Mouse (Mus musculus) midbrain, embryonic 15.5 days (tissue): ENCODE measurements around the gene Adamts20. TPM values are rescaled to one million over a fixed set of nuclear protein-coding genes. Genes with fewer than 3 reads are reported as not detected.
"Not testable (repeated sequence)": the region's sequence is repeated elsewhere in the genome, so short reads cannot be mapped to it uniquely, and the experiment has no call there.

Experiments used
- ATAC-seq: fragments of 200-750 bp; cut with Nextera tagmentation; replicated peaks from 2 replicates; pipeline ENCODE4 v1.8.0; 2017; ENCODE audit warnings: moderate TSS enrichment
- H3K27ac ChIP-seq: fragments of 300-500 bp; sonication (generic); 2 replicates; pipeline ENCODE4 v1.5.1; 2015; ENCODE audit warnings: mild to moderate bottlenecking, inconsistent platforms
- H3K27me3 ChIP-seq: fragments of 300-500 bp; sonication (generic); replicated peaks from 2 replicates; pipeline ENCODE4 v1.6.1; 2015; ENCODE audit warnings: inconsistent platforms
- H3K36me3 ChIP-seq: fragments of 300-500 bp; sonication (generic); replicated peaks from 2 replicates; pipeline ENCODE4 v1.6.1; 2015; ENCODE audit warnings: inconsistent platforms
- H3K4me1 ChIP-seq: fragments of 300-500 bp; sonication (generic); 2 replicates; pipeline ENCODE4 v1.6.1; 2015; ENCODE audit warnings: inconsistent platforms
- H3K4me2 ChIP-seq: fragments of 300-500 bp; sonication (generic); 2 replicates; pipeline ENCODE4 v1.6.1; 2015; ENCODE audit warnings: inconsistent platforms, mild to moderate bottlenecking, moderate library complexity
- H3K4me3 ChIP-seq: fragments of 300-500 bp; sonication (generic); 2 replicates; pipeline ENCODE4 v1.5.1; 2015; ENCODE audit warnings: mild to moderate bottlenecking, inconsistent platforms
- H3K9ac ChIP-seq: fragments of 300-500 bp; sonication (generic); 2 replicates; pipeline ENCODE4 v1.6.1; 2015; ENCODE audit warnings: mild to moderate bottlenecking, inconsistent platforms
- H3K9me3 ChIP-seq: fragments of 300-500 bp; sonication (generic); 2 replicates; pipeline ENCODE4 v1.6.1; 2016; ENCODE audit warnings: inconsistent platforms
- WGBS: fragments of 180-500 bp; shearing (Covaris S2); methylation state at CpG from one replicate; pipeline ENCODE4 v1.1.7; 2015; ENCODE audit warnings: mixed read lengths; 5-methylcytosine and 5-hydroxymethylcytosine counted together
- polyA plus RNA-seq: library from polyadenylated mRNA; unstranded; fragments of >200 nt; fragmentation: Nextera tagmentation; extraction: Ambion mirVana; gene quantifications from 2 replicates; pipeline ENCODE4 v1.2.1, GENCODE M21; 2015

Adamts20 gene
- polyA plus RNA-seq, 1 experiment from 2014 or later = 2.5 TPM

- ATAC-seq = peak; percentile 64
- Histone ChIP-seq H3K36me3 (no peaks in the 10 kb centered on the region), H3K9ac (peak overlapping the region; percentile 65), H3K4me3 (peak overlapping the region; percentile 86), H3K9me3 (no peaks in the 10 kb centered on the region), H3K27me3 (peaks cover 14% of the 10 kb centered on the region; the same call in 1 of the 2 replicates), H3K4me1 (peaks cover 13% of the 10 kb centered on the region), H3K4me2 (peak overlapping the region; percentile 99), H3K27ac (peak overlapping the region; percentile 67)
- WGBS = under 1% methylated on average over 34 of the region's 34 CpGs
Observed at GRCm38 (mm10) chr15:94403461-94404070, 61.7 kb downstream of the Adamts20 start.

DNA sequence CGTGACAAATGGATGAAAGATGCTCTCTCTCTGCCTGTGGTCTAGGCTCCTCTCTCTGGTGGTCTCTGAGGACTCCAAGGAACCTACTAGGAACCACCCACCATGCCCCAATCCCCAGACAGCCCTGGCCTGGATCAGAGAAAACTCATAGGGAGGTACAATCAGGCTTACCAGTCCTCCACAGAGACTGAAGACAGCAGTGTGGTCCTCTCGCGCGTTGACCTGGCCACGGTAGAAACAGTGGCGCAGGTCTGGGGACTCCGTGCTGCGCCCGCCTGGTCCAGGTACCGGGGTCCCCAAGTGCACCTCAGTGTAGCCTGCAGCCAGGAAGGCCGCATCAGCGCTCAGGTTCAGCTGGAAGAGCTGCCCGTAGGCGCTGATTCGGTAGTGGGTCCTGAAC lies 62.2 kb downstream of the Adamts20 start:
- Histone ChIP-seq H3K9ac (peak overlapping the region; percentile 65), H3K9me3 (no peaks in the 10 kb centered on the region), H3K36me3 (no peaks in the 10 kb centered on the region), H3K4me1 (peaks cover 13% of the 10 kb centered on the region), H3K4me3 (peak overlapping the region; percentile 86), H3K27ac (no peak overlapping the region), H3K27me3 (peaks cover 14% of the 10 kb centered on the region; the same call in 1 of the 2 replicates), H3K4me2 (peak overlapping the region; percentile 99)
- WGBS = 5% methylated on average over 15 of the region's 15 CpGs
- 0 out of 2 replicates have a peak, but pooled peaks have one; percentile 22 for ATAC-seq

GRCm38 (mm10) chr15:94392737-94393136 lies 72.5 kb downstream of the Adamts20 start:
- Histone ChIP-seq H3K9ac (no peak overlapping the region), H3K27ac (no peak overlapping the region), H3K4me3 (no peak overlapping the region), H3K36me3 (no peaks in the 10 kb centered on the region), H3K4me2 (no peak overlapping the region), H3K27me3 (no peaks in the 10 kb centered on the region), H3K9me3 (no peaks in the 10 kb centered on the region), H3K4me1 (no peaks in the 10 kb centered on the region)
- no peak for ATAC-seq
- WGBS = 43% methylated on average over 7 of the region's 7 CpGs

DNA sequence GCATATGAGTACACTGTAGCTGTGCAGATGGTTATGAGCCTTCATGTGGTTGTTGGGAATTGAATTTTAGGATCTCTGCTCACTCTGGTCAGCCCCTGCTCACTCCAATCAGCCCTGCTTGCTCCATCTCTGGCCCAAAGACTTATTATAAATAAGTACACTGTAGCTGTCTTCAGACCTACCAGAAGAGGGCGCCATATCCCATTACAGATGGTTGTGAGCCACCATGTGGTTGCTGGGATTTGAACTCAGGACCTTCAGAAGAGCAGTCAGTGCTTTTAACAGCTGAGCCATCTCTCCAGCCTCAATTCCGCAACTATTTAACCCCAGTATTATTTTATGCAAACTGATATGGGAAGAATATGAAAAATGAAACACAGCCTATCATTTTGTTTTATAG lies 75.1 kb downstream of the Adamts20 start:
- not testable (repeated sequence) for H3K9ac ChIP-seq, H3K27ac ChIP-seq, H3K9me3 ChIP-seq, H3K27me3 ChIP-seq, H3K4me1 ChIP-seq, H3K36me3 ChIP-seq, H3K4me3 ChIP-seq, H3K4me2 ChIP-seq, ATAC-seq
- 71% methylated on average over 2 of the region's 2 CpGs for WGBS

DNA sequence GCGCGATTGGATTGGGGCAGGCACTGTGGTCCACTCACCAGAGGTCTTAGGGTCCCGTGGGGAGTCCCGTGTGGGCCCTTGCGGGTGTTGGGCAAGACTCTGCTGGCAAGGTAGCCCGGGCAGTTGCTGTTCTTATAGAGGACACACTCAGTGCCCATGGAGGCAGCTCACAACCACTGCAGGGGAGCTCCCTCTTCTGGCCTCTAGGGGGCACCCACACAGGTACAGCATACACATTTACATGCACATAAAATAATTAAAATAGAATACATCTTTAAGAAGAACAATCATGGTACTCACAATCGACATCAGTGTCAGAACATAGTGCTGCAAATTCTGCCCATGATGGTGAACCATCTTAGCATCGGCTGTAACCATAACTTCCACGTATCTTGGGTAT lies 85.8 kb downstream of the Adamts20 start:
- no peaks in the 10 kb centered on the region for H3K9me3 ChIP-seq
- no peaks in the 10 kb centered on the region for H3K27me3 ChIP-seq
- H3K9ac ChIP-seq = no peak overlapping the region
- H3K36me3 ChIP-seq = no peaks in the 10 kb centered on the region
- no peaks in the 10 kb centered on the region for H3K4me1 ChIP-seq
- H3K27ac ChIP-seq = no peak overlapping the region
- no peak for ATAC-seq
- no peak overlapping the region for H3K4me3 ChIP-seq
- 97% methylated on average over 7 of the region's 9 CpGs for WGBS
- H3K4me2 ChIP-seq = no peak overlapping the region

DNA sequence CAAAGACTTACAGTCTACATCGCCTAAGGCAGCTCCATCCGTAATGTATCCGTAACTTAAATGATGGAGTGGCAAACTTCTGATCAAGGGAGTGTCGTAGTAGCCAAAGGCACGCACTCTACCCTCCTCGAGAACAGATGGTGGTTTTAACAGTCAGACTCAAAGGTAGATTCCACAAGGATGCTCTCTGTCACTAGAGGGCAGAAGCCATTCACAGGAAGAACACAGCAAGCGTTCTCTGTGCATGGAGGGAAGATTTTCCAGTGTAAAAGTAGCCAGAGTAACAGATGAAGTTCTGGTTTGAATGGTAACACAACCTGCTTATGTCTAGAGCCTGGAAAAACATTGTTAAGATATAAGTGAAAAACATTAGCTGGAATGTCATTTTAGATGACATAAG lies 92.7 kb downstream of the Adamts20 start:
- Histone ChIP-seq H3K4me3 (no peak overlapping the region), H3K9ac (no peak overlapping the region), H3K27me3 (no peaks in the 10 kb centered on the region), H3K36me3 (no peaks in the 10 kb centered on the region), H3K4me1 (no peaks in the 10 kb centered on the region), H3K4me2 (no peak overlapping the region), H3K27ac (no peak overlapping the region), H3K9me3 (no peaks in the 10 kb centered on the region)
- no peak for ATAC-seq
- 80% methylated on average over 7 of the region's 7 CpGs for WGBS

- H3K36me3 ChIP-seq = no peaks in the 10 kb centered on the region
Observed at GRCm38 (mm10) chr15:94349052-94349451, 116.2 kb downstream of the Adamts20 start.

DNA sequence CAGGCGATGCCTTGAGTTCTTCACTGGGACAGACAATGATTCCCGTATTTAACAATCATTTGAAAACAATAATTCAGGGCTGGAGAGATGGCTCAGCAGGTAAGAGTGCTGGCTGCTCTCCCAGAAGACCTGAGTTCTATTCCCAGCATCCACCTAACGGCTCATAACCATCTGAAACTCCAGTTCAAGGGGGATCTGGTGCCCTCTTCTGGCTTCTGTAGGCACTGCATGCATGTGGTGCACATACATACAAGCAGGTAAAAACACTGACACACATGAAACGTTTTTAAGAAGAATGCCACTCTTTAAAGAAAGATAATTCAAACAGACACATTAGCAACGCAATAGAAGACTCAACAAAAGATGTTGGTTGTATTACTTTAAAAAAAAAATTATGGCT lies 120.9 kb downstream of the Adamts20 start:
- Histone ChIP-seq H3K4me3 (no peak overlapping the region), H3K4me2 (no peak overlapping the region), H3K9ac (no peak overlapping the region), H3K9me3 (no peaks in the 10 kb centered on the region), H3K27ac (no peak overlapping the region), H3K27me3 (no peaks in the 10 kb centered on the region), H3K4me1 (no peaks in the 10 kb centered on the region), H3K36me3 (no peaks in the 10 kb centered on the region)
- no peak for ATAC-seq
- WGBS = 90% methylated on average over 5 of the region's 5 CpGs

More at GRCm38 (mm10) chr15:94349052-94349451, 116.2 kb downstream of the Adamts20 start:
- Histone ChIP-seq H3K4me3 (no peak overlapping the region), H3K4me2 (no peak overlapping the region), H3K9me3 (no peaks in the 10 kb centered on the region), H3K27ac (no peak overlapping the region), H3K4me1 (no peaks in the 10 kb centered on the region), H3K9ac (no peak overlapping the region), H3K27me3 (no peaks in the 10 kb centered on the region)
- ATAC-seq = no peak
- 92% methylated on average over 18 of the region's 18 CpGs for WGBS

DNA sequence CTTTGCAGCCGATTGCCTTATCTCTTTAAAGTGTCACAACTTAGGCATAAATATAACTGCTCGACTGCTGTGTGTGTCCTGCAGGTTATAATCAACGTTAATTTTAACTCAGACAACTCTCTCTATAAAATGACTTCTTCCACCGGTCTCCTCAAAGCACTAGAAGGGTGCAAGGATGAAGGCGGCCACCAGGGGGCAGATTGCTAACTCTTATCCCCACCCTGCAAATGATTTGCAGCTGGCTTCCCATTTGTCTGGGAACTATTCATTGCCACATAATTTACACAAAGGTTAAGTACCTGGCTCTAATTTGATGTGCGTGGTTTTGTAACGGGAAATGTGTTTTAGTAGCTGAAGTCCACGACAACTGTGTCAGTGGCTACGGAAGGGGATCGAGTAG lies 122.9 kb downstream of the Adamts20 start:
- no peaks in the 10 kb centered on the region for H3K36me3 ChIP-seq
- H3K4me3 ChIP-seq = no peak overlapping the region
- no peaks in the 10 kb centered on the region for H3K9me3 ChIP-seq
- H3K4me2 ChIP-seq = no peak overlapping the region
- H3K9ac ChIP-seq = no peak overlapping the region
- WGBS = 64% methylated on average over 10 of the region's 10 CpGs
- H3K27ac ChIP-seq = no peak overlapping the region
- no peaks in the 10 kb centered on the region for H3K4me1 ChIP-seq
- ATAC-seq = no peak
- no peaks in the 10 kb centered on the region for H3K27me3 ChIP-seq

- H3K4me3 ChIP-seq = no peak overlapping the region
- H3K4me2 ChIP-seq = no peak overlapping the region
- no peak overlapping the region for H3K27ac ChIP-seq
- H3K9ac ChIP-seq = no peak overlapping the region
- H3K9me3 ChIP-seq = no peaks in the 10 kb centered on the region
- no peaks in the 10 kb centered on the region for H3K4me1 ChIP-seq
- no peaks in the 10 kb centered on the region for H3K27me3 ChIP-seq
- no peaks in the 10 kb centered on the region for H3K36me3 ChIP-seq
- WGBS = 95% methylated on average over 8 of the region's 8 CpGs
- no peak for ATAC-seq
Observed at GRCm38 (mm10) chr15:94339011-94339410, 126.2 kb downstream of the Adamts20 start.

DNA sequence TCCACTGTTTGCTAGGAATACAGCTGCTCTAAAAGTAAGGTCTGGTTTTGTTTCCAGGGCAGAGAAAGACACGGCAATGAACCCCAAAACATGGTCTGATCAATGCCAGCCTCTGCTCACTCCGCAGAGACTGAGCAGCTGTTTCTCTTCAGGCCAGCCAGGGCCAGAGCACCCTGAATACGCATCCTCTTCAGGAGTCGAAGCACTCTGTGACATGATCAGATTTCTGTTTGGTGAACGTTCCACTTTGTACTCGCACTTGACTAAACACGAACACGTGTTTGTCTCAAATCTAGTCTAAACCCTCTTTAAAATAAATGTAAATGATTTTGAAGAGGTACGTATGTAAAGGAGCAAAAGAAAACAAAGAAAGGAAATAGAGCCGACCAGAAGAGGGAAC lies 130.6 kb downstream of the Adamts20 start:
- no peaks in the 10 kb centered on the region for H3K36me3 ChIP-seq
- H3K27me3 ChIP-seq = no peaks in the 10 kb centered on the region
- no peak overlapping the region for H3K9ac ChIP-seq
- no peaks in the 10 kb centered on the region for H3K4me1 ChIP-seq
- no peaks in the 10 kb centered on the region for H3K9me3 ChIP-seq
- WGBS = 59% methylated on average over 10 of the region's 10 CpGs
- H3K4me3 ChIP-seq = no peak overlapping the region
- ATAC-seq = no peak
- no peak overlapping the region for H3K4me2 ChIP-seq
- H3K27ac ChIP-seq = no peak overlapping the region

GRCm38 (mm10) chr15:94326626-94327025 lies 138.6 kb downstream of the Adamts20 start:
- WGBS = 89% methylated on average over 5 of the region's 5 CpGs

GRCm38 (mm10) chr15:94325509-94326181 lies 139.6 kb downstream of the Adamts20 start:
- Histone ChIP-seq H3K9ac (no peak overlapping the region), H3K27me3 (no peaks in the 10 kb centered on the region), H3K4me3 (no peak overlapping the region), H3K9me3 (no peaks in the 10 kb centered on the region), H3K4me1 (peaks cover 10% of the 10 kb centered on the region), H3K4me2 (no peak overlapping the region), H3K27ac (no peak overlapping the region), H3K36me3 (no peaks in the 10 kb centered on the region)
- WGBS = 46% methylated on average over 13 of the region's 13 CpGs
- ATAC-seq = no peak

More at GRCm38 (mm10) chr15:94326626-94327025, 138.6 kb downstream of the Adamts20 start:
- Histone ChIP-seq H3K4me1 (peaks cover 10% of the 10 kb centered on the region), H3K27ac (no peak overlapping the region), H3K27me3 (no peaks in the 10 kb centered on the region), H3K4me2 (no peak overlapping the region), H3K9me3 (no peaks in the 10 kb centered on the region), H3K9ac (no peak overlapping the region), H3K36me3 (no peaks in the 10 kb centered on the region), H3K4me3 (no peak overlapping the region)
- no peak for ATAC-seq
